Mouse (Mus musculus): ENCODE results near the gene Aldh16a1. TPM values are rescaled to one million over a fixed set of nuclear protein-coding genes. Genes with fewer than 3 reads are reported as not detected.

Gene Aldh16a1
- polyA plus RNA-seq, 2 experiments: 40.0 to 45.6 TPM

DNA sequence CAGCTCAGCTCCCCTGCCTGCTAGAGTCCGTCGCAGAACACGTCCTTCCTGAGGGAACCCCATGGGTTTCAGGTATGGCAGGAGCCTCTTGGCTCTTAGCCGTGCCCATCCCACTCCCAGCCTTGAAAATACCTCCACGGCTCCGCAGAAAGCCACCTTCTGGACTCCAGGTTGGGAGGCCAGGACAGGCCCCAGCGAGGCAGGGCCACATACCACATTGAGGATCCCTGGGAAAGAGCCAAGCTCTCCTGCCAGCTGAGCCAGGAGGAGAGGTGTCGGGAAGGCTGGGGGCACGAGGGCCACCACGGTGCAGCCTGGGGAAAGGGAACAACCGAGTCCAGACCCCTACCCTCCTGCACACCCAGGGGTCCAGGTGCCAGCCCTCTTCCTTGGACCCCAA is 7.1 kb downstream of the Aldh16a1 start:
- Histone ChIP-seq H3K27me3 (ENCODE audit: control insufficient read depth, insufficient read depth, low read length) (no peaks in the 10 kb centered on the region), H3K9ac (ENCODE audit: low read depth, low read length, severe bottlenecking) (no peak overlapping the region), H3K4me2 (replicated peaks; ENCODE audit: low read depth, low read length, severe bottlenecking) (no peak overlapping the region), H3K9me3 (ENCODE audit: control insufficient read depth, low read length) (no peaks in the 10 kb centered on the region), H3K4me1 (ENCODE audit: control insufficient read depth, insufficient read depth, low read length) (peaks cover 3% of the 10 kb centered on the region; the same call in 1 of the 2 replicates), H3K36me3 (ENCODE audit: control insufficient read depth, insufficient read depth, low read length) (peaks cover 64% of the 10 kb centered on the region), H3K4me3 (replicated peaks; ENCODE audit: low read length) (no peak overlapping the region), H3K27ac (replicated peaks; ENCODE audit: low read depth, low read length) (no peak overlapping the region)
- no peak for DNase-seq (ENCODE audit: low spot score)
- ATAC-seq (ENCODE audit: low FRiP score, low read depth): no peak
- no peak for TF ChIP-seq POLR2A (IDR thresholded peaks at IDR 0.05; ENCODE audit: borderline replicate concordance, extremely low read depth, insufficient read depth, insufficient read length)
- WGBS: 92% methylated on average over 11 of the region's 11 CpGs

DNA sequence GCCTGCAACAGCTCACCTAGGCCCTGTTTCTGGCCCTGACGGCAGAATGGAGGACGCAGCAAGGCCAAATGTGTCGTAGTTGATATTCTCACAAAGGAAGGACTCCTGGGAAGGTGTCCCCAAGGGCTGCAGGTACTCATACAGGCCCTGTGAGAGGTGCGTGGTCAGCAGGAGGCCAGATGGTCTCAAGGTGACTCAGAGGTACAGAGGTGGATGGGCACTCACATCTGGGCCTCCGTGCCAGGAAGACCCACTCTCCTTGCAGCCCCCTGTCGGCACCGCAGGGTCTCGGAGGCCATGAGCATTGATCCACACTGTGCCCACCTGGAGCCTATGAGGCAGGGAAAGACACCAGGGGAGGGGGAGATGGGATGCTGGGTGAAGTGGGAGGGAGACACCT is 8.9 kb downstream of the Aldh16a1 start:
- 95% methylated on average over 8 of the region's 8 CpGs for WGBS
- Histone ChIP-seq H3K4me3 (replicated peaks; ENCODE audit: low read length) (no peak overlapping the region), H3K9me3 (ENCODE audit: control insufficient read depth, low read length) (no peaks in the 10 kb centered on the region), H3K9ac (ENCODE audit: low read depth, low read length, severe bottlenecking) (no peak overlapping the region), H3K4me1 (ENCODE audit: control insufficient read depth, insufficient read depth, low read length) (no peaks in the 10 kb centered on the region), H3K27me3 (ENCODE audit: control insufficient read depth, insufficient read depth, low read length) (no peaks in the 10 kb centered on the region), H3K36me3 (ENCODE audit: control insufficient read depth, insufficient read depth, low read length) (peaks cover 71% of the 10 kb centered on the region), H3K27ac (replicated peaks; ENCODE audit: low read depth, low read length) (no peak overlapping the region), H3K4me2 (replicated peaks; ENCODE audit: low read depth, low read length, severe bottlenecking) (no peak overlapping the region)
- no peak for ATAC-seq (ENCODE audit: low FRiP score, low read depth)
- DNase-seq (ENCODE audit: low spot score): no peak
- no peak for TF ChIP-seq POLR2A (IDR thresholded peaks at IDR 0.05; ENCODE audit: borderline replicate concordance, extremely low read depth, insufficient read depth, insufficient read length)

DNA sequence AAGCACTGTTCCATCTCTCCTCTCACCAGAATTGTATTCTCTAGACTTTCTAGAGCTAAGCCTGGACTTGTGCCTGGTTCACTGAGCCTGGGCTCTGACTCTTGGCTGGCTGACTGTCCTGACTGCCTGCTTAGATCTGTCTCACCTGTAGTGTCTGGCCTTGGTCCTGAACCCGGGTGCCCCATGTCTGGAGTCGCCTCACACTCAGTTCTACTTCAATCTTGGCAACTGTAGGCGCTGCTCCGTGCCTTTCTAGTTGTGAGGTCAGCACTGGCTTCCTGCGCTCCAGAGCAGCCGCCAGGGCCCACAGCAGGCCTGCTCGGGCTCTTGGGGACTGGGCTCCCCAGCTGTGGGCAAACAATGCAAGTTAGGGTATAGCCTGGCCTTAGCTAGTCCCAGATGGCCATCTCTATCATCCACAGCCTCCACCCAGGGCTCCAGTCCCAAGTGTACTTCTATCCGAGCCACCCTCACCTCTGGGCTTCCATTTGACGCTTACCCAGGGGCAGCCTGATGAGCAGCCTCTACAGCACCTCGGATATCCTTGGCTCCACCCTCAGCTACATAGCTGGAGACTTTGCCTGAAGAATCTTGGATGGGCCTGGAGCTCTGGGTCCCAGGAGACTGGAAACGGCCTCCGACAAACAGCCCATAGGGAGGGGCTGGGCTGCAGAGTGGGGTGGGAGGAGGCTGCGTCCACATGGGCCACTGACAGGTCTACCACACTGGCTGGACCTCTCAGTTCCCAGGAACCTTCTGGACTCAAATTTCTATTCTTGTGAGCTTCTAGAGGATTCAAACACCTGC is 9.8 kb downstream of the Aldh16a1 start:
- Histone ChIP-seq H3K36me3 (ENCODE audit: control insufficient read depth, insufficient read depth, low read length) (peaks cover 71% of the 10 kb centered on the region), H3K4me3 (replicated peaks; ENCODE audit: low read length) (no peak overlapping the region), H3K4me2 (replicated peaks; ENCODE audit: low read depth, low read length, severe bottlenecking) (no peak overlapping the region), H3K9ac (ENCODE audit: low read depth, low read length, severe bottlenecking) (no peak overlapping the region), H3K27ac (replicated peaks; ENCODE audit: low read depth, low read length) (no peak overlapping the region), H3K9me3 (ENCODE audit: control insufficient read depth, low read length) (no peaks in the 10 kb centered on the region), H3K27me3 (ENCODE audit: control insufficient read depth, insufficient read depth, low read length) (no peaks in the 10 kb centered on the region), H3K4me1 (ENCODE audit: control insufficient read depth, insufficient read depth, low read length) (no peaks in the 10 kb centered on the region)
- WGBS: 86% methylated on average over 13 of the region's 13 CpGs
- TF ChIP-seq POLR2A (IDR thresholded peaks at IDR 0.05; ENCODE audit: borderline replicate concordance, extremely low read depth, insufficient read depth, insufficient read length): no peak
- DNase-seq (ENCODE audit: low spot score) (no peak), ATAC-seq (ENCODE audit: low FRiP score, low read depth) (no peak)

DNA sequence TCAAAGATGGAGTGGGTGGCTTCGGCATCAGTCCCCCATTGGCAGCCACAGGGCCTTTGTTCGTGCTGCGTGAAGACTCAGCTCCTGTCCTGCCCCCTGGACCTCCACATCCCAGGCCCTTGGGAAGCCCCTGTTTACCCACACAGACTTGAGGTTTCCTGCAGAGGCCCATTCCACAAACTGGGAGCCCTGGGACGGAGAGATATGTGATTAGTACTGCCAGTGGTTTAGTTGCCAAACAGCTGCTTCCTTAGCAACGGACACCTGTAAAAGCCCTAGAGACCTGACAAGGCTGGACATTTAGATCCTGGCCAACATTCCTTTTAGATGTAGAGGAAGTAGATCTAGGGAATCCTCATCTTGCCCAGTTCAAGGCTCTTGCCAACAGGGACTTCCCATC is 12.5 kb downstream of the Aldh16a1 start:
- no peaks in the 10 kb centered on the region for H3K4me1 ChIP-seq (ENCODE audit: control insufficient read depth, insufficient read depth, low read length)
- no peak for DNase-seq (ENCODE audit: low spot score)
- H3K4me3 ChIP-seq (replicated peaks; ENCODE audit: low read length): no peak overlapping the region
- 82% methylated on average over 5 of the region's 5 CpGs for whole genome bisulfite sequencing
- no peak for ATAC-seq (ENCODE audit: low FRiP score, low read depth)
- TF ChIP-seq POLR2A (IDR thresholded peaks at IDR 0.05; ENCODE audit: borderline replicate concordance, extremely low read depth, insufficient read depth, insufficient read length): no peak
- H3K9ac ChIP-seq (ENCODE audit: low read depth, low read length, severe bottlenecking): 0 out of 2 replicates have a peak overlapping the region, but pooled peaks have one; percentile 16
- no peaks in the 10 kb centered on the region for H3K9me3 ChIP-seq (ENCODE audit: control insufficient read depth, low read length)
- no peak overlapping the region for H3K4me2 ChIP-seq (replicated peaks; ENCODE audit: low read depth, low read length, severe bottlenecking)
- peaks cover 50% of the 10 kb centered on the region for H3K36me3 ChIP-seq (ENCODE audit: control insufficient read depth, insufficient read depth, low read length)
- H3K27ac ChIP-seq (replicated peaks; ENCODE audit: low read depth, low read length): no peak overlapping the region
- no peaks in the 10 kb centered on the region for H3K27me3 ChIP-seq (ENCODE audit: control insufficient read depth, insufficient read depth, low read length)

DNA sequence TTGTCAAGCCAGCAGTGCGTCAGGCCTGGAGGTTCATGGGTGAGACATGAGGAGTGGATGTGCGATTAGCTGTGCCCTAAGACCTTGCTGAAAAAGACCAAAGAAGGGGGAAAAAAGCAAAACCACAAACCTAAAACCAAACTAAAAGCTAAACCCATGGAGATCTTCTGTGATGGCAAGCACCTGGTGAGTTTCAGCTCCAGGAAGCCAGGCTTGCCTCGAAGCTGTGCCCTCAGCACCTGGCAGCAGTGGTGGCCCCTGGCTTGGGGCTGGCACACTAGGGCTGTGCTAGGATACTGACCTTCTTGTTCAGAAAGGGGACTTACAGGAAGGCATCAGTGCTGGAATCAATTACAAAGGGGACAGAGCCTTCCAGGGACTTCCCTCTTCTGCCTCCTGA is 13.1 kb downstream of the Aldh16a1 start:
- 93% methylated on average over 3 of the region's 3 CpGs for WGBS
- no peak overlapping the region for H3K4me2 ChIP-seq (replicated peaks; ENCODE audit: low read depth, low read length, severe bottlenecking)
- no peaks in the 10 kb centered on the region for H3K27me3 ChIP-seq (ENCODE audit: control insufficient read depth, insufficient read depth, low read length)
- no peak for ATAC-seq (ENCODE audit: low FRiP score, low read depth)
- no peaks in the 10 kb centered on the region for H3K4me1 ChIP-seq (ENCODE audit: control insufficient read depth, insufficient read depth, low read length)
- H3K27ac ChIP-seq (replicated peaks; ENCODE audit: low read depth, low read length): no peak overlapping the region
- H3K9me3 ChIP-seq (ENCODE audit: control insufficient read depth, low read length): no peaks in the 10 kb centered on the region
- H3K36me3 ChIP-seq (ENCODE audit: control insufficient read depth, insufficient read depth, low read length): peaks cover 44% of the 10 kb centered on the region
- H3K9ac ChIP-seq (ENCODE audit: low read depth, low read length, severe bottlenecking): peak overlapping the region; percentile 16; the same call in 1 of the 2 replicates
- TF ChIP-seq POLR2A (IDR thresholded peaks at IDR 0.05; ENCODE audit: borderline replicate concordance, extremely low read depth, insufficient read depth, insufficient read length): no peak
- DNase-seq (ENCODE audit: low spot score): no peak
- no peak overlapping the region for H3K4me3 ChIP-seq (replicated peaks; ENCODE audit: low read length)
